ENCODE assay signal across 21 mouse cellular contexts in genomic region chr14:33312309-33312708, GRCm38 (mm10).
DNase-seq lines count a peak whose midpoint lies in the region; ATAC-seq lines count a peak whose summit lies in the region.
"Had no signal": no experiment of that assay in that cellular context is flagged by ENCODE, and none has a peak within 500 bp of the region (broad histone marks: within the 10 kb centered on the region; RNA-seq: fewer than 3 reads in every experiment).

No protein-coding gene starts in this region.

- H3K4me3 ChIP-seq in heart, embryonic 11.5 days (ENCODE audit: low read depth, low read length): no peak overlapping the region
- no peak overlapping the region for H3K4me3 ChIP-seq in lung, embryonic 16.5 days (ENCODE audit: low read length)
- H3K4me3 ChIP-seq: embryonic facial prominence, embryonic 12.5 days; forebrain, embryonic 15.5 days; heart, embryonic 12.5 days; hindbrain, embryonic 15.5 days had no signal

- 0 out of 2 replicates have a peak, but pooled peaks have one; percentile 19 for ATAC-seq in heart, embryonic 11.5 days (replicated peaks; ENCODE audit: insufficient number of reproducible peaks, low FRiP score, low TSS enrichment)
- ATAC-seq in lung, embryonic 16.5 days (ENCODE audit: low read depth): peak; percentile 39
- ATAC-seq: forebrain, embryonic 15.5 days had no signal

- H3K27me3 ChIP-seq in heart, embryonic 11.5 days (ENCODE audit: control insufficient read depth, insufficient read depth, low read length): peaks cover 8% of the 10 kb centered on the region
- no peaks in the 10 kb centered on the region for H3K27me3 ChIP-seq in lung, embryonic 16.5 days (ENCODE audit: control insufficient read depth, insufficient read depth, low read depth, low read length)
- H3K27me3 ChIP-seq: forebrain, embryonic 15.5 days; hindbrain, embryonic 15.5 days had no signal

- H3K27ac ChIP-seq in heart, embryonic 11.5 days (ENCODE audit: low read depth, low read length): no peak overlapping the region
- H3K27ac ChIP-seq in lung, embryonic 16.5 days (ENCODE audit: low read length): 0 out of 2 replicates have a peak overlapping the region, but pooled peaks have one; percentile 14
- H3K27ac ChIP-seq: embryonic facial prominence, embryonic 12.5 days; forebrain, embryonic 15.5 days; hindbrain, embryonic 15.5 days had no signal

- DNase-seq in heart, adult 8-10 months (ENCODE audit: low spot score): no peak
- peak; percentile 40 for DNase-seq in kidney, postnatal 10 days
- no peak for DNase-seq in kidney, postnatal 14 days
- no peak for DNase-seq in lung, postnatal 36 days
- peak; percentile 65 for DNase-seq in Muller cell, postnatal 12 days (ENCODE audit: inconsistent ontology term)
- no peak for DNase-seq in layer of hippocampus, adult 11-12 months (ENCODE audit: low spot score)
- DNase-seq: adrenal gland, adult 2 months; adrenal gland, postnatal 25 days; cerebellum, adult 18-20 months; cerebellum, adult 9-11 months; cerebellum, postnatal 36 days; embryo, embryonic 11 days; gastrocnemius, postnatal 36 days; heart, adult 18-20 months; heart, postnatal 36 days had no signal

- 44% methylated on average over 4 of the region's 4 CpGs for WGBS in heart, embryonic 11.5 days (ENCODE audit: insufficient replicate concordance)
- 39% methylated on average over 4 of the region's 4 CpGs for WGBS in lung, embryonic 16.5 days

- H3K9ac ChIP-seq in heart, embryonic 11.5 days (ENCODE audit: low read depth, low read length): no peak overlapping the region
- H3K9ac ChIP-seq in lung, embryonic 16.5 days (ENCODE audit: low read length): no peak overlapping the region
- H3K9ac ChIP-seq: embryonic facial prominence, embryonic 12.5 days; forebrain, embryonic 15.5 days; heart, embryonic 12.5 days; hindbrain, embryonic 15.5 days had no signal

- no peaks in the 10 kb centered on the region for H3K9me3 ChIP-seq in heart, embryonic 11.5 days (replicated peaks; ENCODE audit: control insufficient read depth, low read length)
- no peaks in the 10 kb centered on the region for H3K9me3 ChIP-seq in lung, embryonic 16.5 days (ENCODE audit: control insufficient read depth, low read length)
- H3K9me3 ChIP-seq: embryonic facial prominence, embryonic 12.5 days; forebrain, embryonic 15.5 days; heart, embryonic 12.5 days; hindbrain, embryonic 15.5 days had no signal

- no peaks in the 10 kb centered on the region for H3K4me1 ChIP-seq in heart, embryonic 11.5 days (ENCODE audit: control insufficient read depth, insufficient read depth, low read length)
- H3K4me1 ChIP-seq in lung, embryonic 16.5 days (replicated peaks; ENCODE audit: control insufficient read depth, insufficient read depth, low read length): peaks cover 12% of the 10 kb centered on the region; the same call in 1 of the 2 replicates
- H3K4me1 ChIP-seq: embryonic facial prominence, embryonic 12.5 days; forebrain, embryonic 15.5 days; hindbrain, embryonic 15.5 days had no signal

- no peak overlapping the region for H3K4me2 ChIP-seq in heart, embryonic 11.5 days
- no peak overlapping the region for H3K4me2 ChIP-seq in lung, embryonic 16.5 days (ENCODE audit: low read depth, low read length)
- H3K4me2 ChIP-seq: embryonic facial prominence, embryonic 12.5 days; forebrain, embryonic 15.5 days; heart, embryonic 12.5 days; hindbrain, embryonic 15.5 days had no signal

- no peaks in the 10 kb centered on the region for H3K36me3 ChIP-seq in heart, embryonic 11.5 days (ENCODE audit: control insufficient read depth, insufficient read depth, low read length)
- H3K36me3 ChIP-seq in lung, embryonic 16.5 days (ENCODE audit: control insufficient read depth, insufficient read depth, low read length): no peaks in the 10 kb centered on the region
- H3K36me3 ChIP-seq: embryonic facial prominence, embryonic 12.5 days; forebrain, embryonic 15.5 days; heart, embryonic 12.5 days; hindbrain, embryonic 15.5 days had no signal

Comparison
In these comparisons a context has a peak if more than half of its experiments do, and no peak if none do; other contexts are left out.
1. DNase-seq: peak in kidney, postnatal 10 days (single experiment) and Muller cell, postnatal 12 days (single experiment); none in heart, adult 8-10 months (single experiment), kidney, postnatal 14 days (single experiment), lung, postnatal 36 days (single experiment) and layer of hippocampus, adult 11-12 months (single experiment).